Mouse (Mus musculus) brain, embryonic 14.5 days (tissue): Measurements from ENCODE around the gene Adamts8.

ENCODE experiments used
- CTCF ChIP-seq: fragments of 200-500 bp; IDR thresholded peaks from 2 replicates; pipeline ENCODE4 v1.5.1; 2012; ENCODE audit warnings: inconsistent platforms, mild to moderate bottlenecking, moderate library complexity, borderline replicate concordance; ENCODE audit not compliant: insufficient read depth, insufficient read length; ENCODE audit errors: extremely low read depth
- POLR2A ChIP-seq: fragments of 200-500 bp; IDR thresholded peaks from 2 replicates; pipeline ENCODE4 v1.6.1; 2012; ENCODE audit warnings: mild to moderate bottlenecking, inconsistent platforms, borderline replicate concordance; ENCODE audit not compliant: poor library complexity, insufficient read depth, insufficient read length, severe bottlenecking; ENCODE audit errors: extremely low read depth

GRCm38 (mm10) chr9:30932346-30932745 lies 10.0 kb upstream of the Adamts8 start:
- TF ChIP-seq CTCF (no peak), POLR2A (no peak)
